Mouse (Mus musculus) limb, embryonic 11.5 days (tissue): ENCODE data around the gene Gm21293. TPM values are rescaled to one million over a fixed set of nuclear protein-coding genes. Genes with fewer than 3 reads are reported as not detected.
"Not testable (repeated sequence)": the region's sequence is repeated elsewhere in the genome, so short reads cannot be mapped to it uniquely, and the experiment has no call there.

ENCODE experiments used
- ATAC-seq: fragments of 200-750 bp; cut with Nextera tagmentation; 2 replicates; pipeline ENCODE4 v1.8.0; 2017; ENCODE audit warnings: low read depth; ENCODE audit not compliant: insufficient number of reproducible peaks, low FRiP score, low TSS enrichment
- DNase-seq: peaks from one replicate; pipeline ENCODE4 v3.0.0-alpha.2; 2015; ENCODE audit warnings: low spot score
- H3K27ac ChIP-seq: fragments of 300-500 bp; sonication (generic); replicated peaks from 2 replicates; pipeline ENCODE4 v1.5.1; 2014; ENCODE audit warnings: low read depth, mild to moderate bottlenecking, low read length
- H3K27me3 ChIP-seq: fragments of 300-500 bp; sonication (generic); 2 replicates; pipeline ENCODE4 v1.6.1; 2014; ENCODE audit warnings: mild to moderate bottlenecking, low read length, mixed read lengths; ENCODE audit not compliant: control insufficient read depth, insufficient read depth
- H3K36me3 ChIP-seq: fragments of 300-500 bp; sonication (generic); 2 replicates; pipeline ENCODE4 v1.6.1; 2014; ENCODE audit warnings: mild to moderate bottlenecking, low read length, moderate library complexity, mixed read lengths; ENCODE audit not compliant: control insufficient read depth, insufficient read depth
- H3K4me1 ChIP-seq: fragments of 300-500 bp; sonication (generic); 2 replicates; pipeline ENCODE4 v1.6.1; 2014; ENCODE audit warnings: low read length, mixed read lengths; ENCODE audit not compliant: control insufficient read depth, insufficient read depth
- H3K4me2 ChIP-seq: fragments of 300-500 bp; sonication (generic); 2 replicates; pipeline ENCODE4 v1.6.1; 2014; ENCODE audit warnings: low read depth, mild to moderate bottlenecking, moderate library complexity; ENCODE audit not compliant: severe bottlenecking
- H3K4me3 ChIP-seq: fragments of 300-500 bp; sonication (generic); 2 replicates; pipeline ENCODE4 v1.5.1; 2014; ENCODE audit warnings: low read depth, low read length
- H3K9ac ChIP-seq: fragments of 300-500 bp; sonication (generic); 2 replicates; pipeline ENCODE4 v1.6.1; 2014; ENCODE audit warnings: mild to moderate bottlenecking, low read length
- H3K9me3 ChIP-seq: fragments of 300-500 bp; sonication (generic); 2 replicates; pipeline ENCODE4 v1.6.1; 2016; ENCODE audit warnings: low read length; ENCODE audit not compliant: control insufficient read depth
- WGBS: fragments of 180-500 bp; shearing (Covaris S2); extraction: QIAGEN DNeasy Blood & Tissue Kit; methylation state at CpG from one replicate; pipeline ENCODE4 v1.1.7; 2014; 5-methylcytosine and 5-hydroxymethylcytosine counted together
- polyA plus RNA-seq: library from polyadenylated mRNA; unstranded; fragments of >200 nt; fragmentation: Nextera tagmentation; extraction: Ambion mirVana; gene quantifications from 2 replicates; pipeline ENCODE4 v1.2.1, GENCODE M21; 2014

Gm21293 gene
- polyA plus RNA-seq = not detected in 2 replicates

- no CpG with 5 or more reads among the region's 3 CpGs for WGBS
- H3K9me3 ChIP-seq, H3K4me1 ChIP-seq, H3K4me2 ChIP-seq, H3K27ac ChIP-seq, H3K27me3 ChIP-seq, H3K36me3 ChIP-seq, H3K9ac ChIP-seq, H3K4me3 ChIP-seq, ATAC-seq, DNase-seq: not testable (repeated sequence)
Measured at GRCm38 (mm10) chr10:104142687-104143086, at the start of gene Gm21293. Gene Gm21293, plus strand, starts transcription at chr10:104142987.

DNA sequence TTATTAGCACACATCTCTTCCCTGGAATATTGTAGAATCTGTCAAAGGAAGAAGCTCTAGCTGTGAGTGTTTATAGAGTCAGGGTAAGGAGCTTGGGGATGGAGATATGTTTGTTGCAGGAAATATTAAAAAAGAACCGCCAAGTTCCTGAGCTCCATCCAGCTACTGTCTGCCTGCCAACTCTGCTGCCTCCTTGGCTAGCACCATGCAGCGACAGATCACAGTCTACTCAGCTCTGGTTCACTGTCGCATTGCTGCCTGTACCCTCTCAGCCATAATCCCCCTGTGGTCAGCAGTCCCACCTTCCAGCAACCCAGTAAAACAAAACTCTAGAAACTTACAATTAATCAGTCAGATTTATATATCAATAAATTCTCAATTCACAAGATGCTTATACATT lies 32.7 kb upstream of the Gm21293 start:
- ATAC-seq (no peak), DNase-seq (no peak)

DNA sequence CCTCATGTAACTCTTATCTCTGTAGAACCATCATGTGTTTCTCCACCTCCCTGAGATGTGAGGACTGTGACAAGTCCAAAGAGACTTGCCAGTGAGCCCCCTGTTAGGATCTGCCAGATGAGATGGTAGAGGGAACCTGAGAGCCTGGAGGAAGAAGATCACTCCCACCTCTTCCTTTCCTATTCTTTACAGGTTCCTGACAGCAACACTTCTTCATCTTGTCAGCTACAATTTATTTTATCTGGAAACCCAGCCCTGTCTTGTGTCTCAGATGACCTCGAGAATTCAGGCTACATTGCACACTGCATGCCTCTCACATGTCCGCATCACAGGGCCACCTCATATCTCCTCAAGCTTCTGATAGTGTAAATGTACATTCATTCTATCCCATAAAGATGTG lies 24.5 kb upstream of the Gm21293 start:
- ATAC-seq (no peak), DNase-seq (no peak)
- no peaks in the 10 kb centered on the region for H3K9me3 ChIP-seq
- H3K36me3 ChIP-seq = no peaks in the 10 kb centered on the region
- no peak overlapping the region for H3K4me3 ChIP-seq
- H3K27me3 ChIP-seq = no peaks in the 10 kb centered on the region
- no peak overlapping the region for H3K27ac ChIP-seq
- H3K9ac ChIP-seq = no peak overlapping the region
- WGBS = 75% methylated on average over 2 of the region's 2 CpGs
- H3K4me1 ChIP-seq = no peaks in the 10 kb centered on the region
- H3K4me2 ChIP-seq = no peak overlapping the region

More for the DNA sequence above, 32.7 kb upstream of the Gm21293 start:
- Histone ChIP-seq H3K36me3 (no peaks in the 10 kb centered on the region), H3K9me3 (no peaks in the 10 kb centered on the region), H3K27ac (no peak overlapping the region), H3K4me1 (no peaks in the 10 kb centered on the region), H3K4me3 (no peak overlapping the region), H3K9ac (no peak overlapping the region), H3K4me2 (no peak overlapping the region), H3K27me3 (no peaks in the 10 kb centered on the region)
- WGBS = 81% methylated on average over 3 of the region's 3 CpGs

- H3K27me3 ChIP-seq, H3K9me3 ChIP-seq, H3K9ac ChIP-seq, H3K4me3 ChIP-seq, H3K4me2 ChIP-seq, H3K4me1 ChIP-seq, H3K27ac ChIP-seq, ATAC-seq, DNase-seq, H3K36me3 ChIP-seq: not testable (repeated sequence)
- WGBS = no CpG with 5 or more reads among the region's 3 CpGs
Measured at GRCm38 (mm10) chr10:104151197-104151596, 8.4 kb downstream of the Gm21293 start, which contains the start of gene Gm6763. Gene Gm6763, plus strand, starts transcription at chr10:104151497.

DNA sequence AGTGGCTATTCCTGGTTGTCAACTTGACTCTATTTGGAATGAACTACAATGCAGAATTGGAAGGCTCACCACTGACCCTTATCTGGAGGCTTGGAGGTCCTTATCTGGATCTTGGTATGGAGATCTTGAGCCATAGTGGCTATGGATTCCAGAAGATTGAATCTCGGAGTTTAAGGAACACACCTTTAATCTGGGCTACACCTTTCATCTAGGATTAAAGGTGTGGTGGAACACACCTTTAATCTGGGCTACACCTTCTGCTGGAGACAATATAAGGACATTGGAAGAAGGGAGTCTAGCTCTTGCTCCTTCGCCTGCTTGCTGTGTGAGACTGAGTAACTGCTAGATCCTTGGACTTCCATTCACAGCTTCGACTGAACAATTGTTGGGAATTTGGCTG lies 16.9 kb downstream of the Gm21293 start, which contains the start of gene Gm8764:
Gene Gm8764, plus strand, starts transcription at position 301 of the 400 bp plus-strand sequence.
- ATAC-seq, H3K9me3 ChIP-seq, DNase-seq, H3K4me3 ChIP-seq, H3K27me3 ChIP-seq, H3K4me2 ChIP-seq, H3K36me3 ChIP-seq, H3K27ac ChIP-seq, H3K4me1 ChIP-seq, H3K9ac ChIP-seq: not testable (repeated sequence)
- no CpG with 5 or more reads among the region's 3 CpGs for WGBS

DNA sequence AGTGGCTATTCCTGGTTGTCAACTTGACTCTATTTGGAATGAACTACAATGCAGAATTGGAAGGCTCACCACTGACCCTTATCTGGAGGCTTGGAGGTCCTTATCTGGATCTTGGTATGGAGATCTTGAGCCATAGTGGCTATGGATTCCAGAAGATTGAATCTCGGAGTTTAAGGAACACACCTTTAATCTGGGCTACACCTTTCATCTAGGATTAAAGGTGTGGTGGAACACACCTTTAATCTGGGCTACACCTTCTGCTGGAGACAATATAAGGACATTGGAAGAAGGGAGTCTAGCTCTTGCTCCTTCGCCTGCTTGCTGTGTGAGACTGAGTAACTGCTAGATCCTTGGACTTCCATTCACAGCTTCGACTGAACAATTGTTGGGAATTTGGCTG lies 25.4 kb downstream of the Gm21293 start, which contains the start of gene Gm21304:
Gene Gm21304, plus strand, starts transcription at position 301 of the 400 bp plus-strand sequence.
- not testable (repeated sequence) for H3K4me1 ChIP-seq, H3K27me3 ChIP-seq, H3K9ac ChIP-seq, ATAC-seq, H3K36me3 ChIP-seq, H3K27ac ChIP-seq, H3K9me3 ChIP-seq, H3K4me3 ChIP-seq, DNase-seq, H3K4me2 ChIP-seq
- WGBS = no CpG with 5 or more reads among the region's 3 CpGs

- H3K9ac ChIP-seq, ATAC-seq, H3K36me3 ChIP-seq, H3K4me3 ChIP-seq, H3K27ac ChIP-seq, DNase-seq, H3K9me3 ChIP-seq, H3K27me3 ChIP-seq, H3K4me2 ChIP-seq, H3K4me1 ChIP-seq: not testable (repeated sequence)
- WGBS = no CpG with 5 or more reads among the region's 3 CpGs
Measured at GRCm38 (mm10) chr10:104176724-104177123, 33.9 kb downstream of the Gm21293 start, which contains the start of gene Gm21312. Gene Gm21312, plus strand, starts transcription at chr10:104177024.

- not testable (repeated sequence) for H3K4me1 ChIP-seq, H3K9ac ChIP-seq, DNase-seq, ATAC-seq, H3K36me3 ChIP-seq, H3K4me2 ChIP-seq, H3K27ac ChIP-seq, H3K27me3 ChIP-seq, H3K9me3 ChIP-seq, H3K4me3 ChIP-seq
- WGBS = no CpG with 5 or more reads among the region's 3 CpGs
Measured at GRCm38 (mm10) chr10:104185233-104185632, 42.4 kb downstream of the Gm21293 start, which contains the start of gene Gm20765. Gene Gm20765, plus strand, starts transcription at chr10:104185533.

DNA sequence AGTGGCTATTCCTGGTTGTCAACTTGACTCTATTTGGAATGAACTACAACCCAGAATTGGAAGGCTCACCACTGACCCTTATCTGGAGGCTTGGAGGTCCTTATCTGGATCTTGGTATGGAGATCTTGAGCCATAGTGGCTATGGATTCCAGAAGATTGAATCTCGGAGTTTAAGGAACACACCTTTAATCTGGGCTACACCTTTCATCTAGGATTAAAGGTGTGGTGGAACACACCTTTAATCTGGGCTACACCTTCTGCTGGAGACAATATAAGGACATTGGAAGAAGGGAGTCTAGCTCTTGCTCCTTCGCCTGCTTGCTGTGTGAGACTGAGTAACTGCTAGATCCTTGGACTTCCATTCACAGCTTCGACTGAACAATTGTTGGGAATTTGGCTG lies 51.0 kb downstream of the Gm21293 start, which contains the start of gene Gm4340:
Gene Gm4340, plus strand, starts transcription at position 301 of the 400 bp plus-strand sequence.
- not testable (repeated sequence) for H3K4me3 ChIP-seq, H3K27ac ChIP-seq, H3K36me3 ChIP-seq, ATAC-seq, H3K27me3 ChIP-seq, H3K4me2 ChIP-seq, H3K9me3 ChIP-seq, DNase-seq, H3K4me1 ChIP-seq, H3K9ac ChIP-seq
- no CpG with 5 or more reads among the region's 3 CpGs for WGBS
